Mouse (Mus musculus) E14TG2a.4 (cell line): ENCODE measurements around the gene Kcmf1.

ENCODE experiments used
- H3K27me3 ChIP-seq: 2 replicates; pipeline ENCODE4 v1.6.1; 2014; ENCODE audit warnings: low read length, control low read depth; ENCODE audit not compliant: insufficient read depth
- H3K36me3 ChIP-seq: 2 replicates; pipeline ENCODE4 v1.6.1; 2014; ENCODE audit warnings: low read length, control low read depth; ENCODE audit not compliant: insufficient read depth
- H3K4me1 ChIP-seq: replicated peaks from 2 replicates; pipeline ENCODE4 v1.6.1; 2014; ENCODE audit warnings: low read depth, low read length, control low read depth
- H3K4me3 ChIP-seq: replicated peaks from 2 replicates; pipeline ENCODE4 v1.5.1; 2014; ENCODE audit warnings: mild to moderate bottlenecking, low read length
- H3K9me3 ChIP-seq: 2 replicates; pipeline ENCODE4 v1.6.1; 2014; ENCODE audit warnings: low read length, control low read depth
- CTCF ChIP-seq: conservative IDR thresholded peaks from 2 replicates; pipeline ENCODE4 v1.5.1; 2014; ENCODE audit warnings: low read length
- NANOG ChIP-seq: IDR thresholded peaks from 2 replicates; pipeline ENCODE4 v1.6.1; 2014; ENCODE audit warnings: borderline replicate concordance, low read length, mixed read lengths
- POU5F1 ChIP-seq: IDR thresholded peaks from 2 replicates; pipeline ENCODE4 v1.6.1; 2014; ENCODE audit warnings: low read length, borderline replicate concordance

Gene Kcmf1

GRCm38 (mm10) chr6:72825762-72826161 lies 74.0 kb downstream of the Kcmf1 start:
- Histone ChIP-seq H3K9me3 (no peaks in the 10 kb centered on the region), H3K4me3 (peak overlapping the region; percentile 74), H3K4me1 (peaks cover 54% of the 10 kb centered on the region), H3K36me3 (no peaks in the 10 kb centered on the region), H3K27me3 (peaks cover 13% of the 10 kb centered on the region)
- no peak for TF ChIP-seq POU5F1
- TF ChIP-seq NANOG = no peak
- no peak for TF ChIP-seq CTCF

- Histone ChIP-seq H3K4me1 (peaks cover 54% of the 10 kb centered on the region), H3K4me3 (peak overlapping the region; percentile 74), H3K9me3 (no peaks in the 10 kb centered on the region), H3K36me3 (no peaks in the 10 kb centered on the region), H3K27me3 (peaks cover 13% of the 10 kb centered on the region)
- no peak for TF ChIP-seq NANOG
- no peak for TF ChIP-seq POU5F1
- no peak for TF ChIP-seq CTCF
Observed at GRCm38 (mm10) chr6:72824971-72825737, 74.6 kb downstream of the Kcmf1 start.

GRCm38 (mm10) chr6:72813456-72813855 lies 86.3 kb downstream of the Kcmf1 start:
- H3K4me3 ChIP-seq = no peak overlapping the region
- TF ChIP-seq CTCF = no peak
- TF ChIP-seq NANOG = no peak
- TF ChIP-seq POU5F1 = no peak
- H3K36me3 ChIP-seq = no peaks in the 10 kb centered on the region
- peaks cover 56% of the 10 kb centered on the region for H3K4me1 ChIP-seq
- no peaks in the 10 kb centered on the region for H3K27me3 ChIP-seq
- H3K9me3 ChIP-seq = no peaks in the 10 kb centered on the region

GRCm38 (mm10) chr6:72810248-72810647 lies 89.5 kb downstream of the Kcmf1 start:
- Histone ChIP-seq H3K9me3 (no peaks in the 10 kb centered on the region), H3K4me1 (peaks cover 62% of the 10 kb centered on the region), H3K4me3 (no peak overlapping the region), H3K36me3 (no peaks in the 10 kb centered on the region), H3K27me3 (peaks cover 4% of the 10 kb centered on the region; the same call in 1 of the 2 replicates)
- no peak for TF ChIP-seq POU5F1
- no peak for TF ChIP-seq NANOG
- TF ChIP-seq CTCF = no peak

GRCm38 (mm10) chr6:72809522-72810149 lies 90.1 kb downstream of the Kcmf1 start:
- TF ChIP-seq NANOG (no peak), POU5F1 (no peak), CTCF (no peak)
- peaks cover 61% of the 10 kb centered on the region for H3K4me1 ChIP-seq
- H3K36me3 ChIP-seq = no peaks in the 10 kb centered on the region
- H3K4me3 ChIP-seq = no peak overlapping the region
- H3K27me3 ChIP-seq = peaks cover 4% of the 10 kb centered on the region; the same call in 1 of the 2 replicates
- no peaks in the 10 kb centered on the region for H3K9me3 ChIP-seq

GRCm38 (mm10) chr6:72808342-72808741 lies 91.4 kb downstream of the Kcmf1 start:
- Histone ChIP-seq H3K4me3 (no peak overlapping the region), H3K4me1 (peaks cover 50% of the 10 kb centered on the region), H3K36me3 (no peaks in the 10 kb centered on the region), H3K9me3 (no peaks in the 10 kb centered on the region), H3K27me3 (peaks cover 4% of the 10 kb centered on the region; the same call in 1 of the 2 replicates)
- no peak for TF ChIP-seq NANOG
- TF ChIP-seq CTCF = no peak
- no peak for TF ChIP-seq POU5F1

- TF ChIP-seq NANOG (no peak), CTCF (no peak), POU5F1 (no peak)
- no peak overlapping the region for H3K4me3 ChIP-seq
- no peaks in the 10 kb centered on the region for H3K36me3 ChIP-seq
- H3K9me3 ChIP-seq = no peaks in the 10 kb centered on the region
- peaks cover 4% of the 10 kb centered on the region; the same call in 1 of the 2 replicates for H3K27me3 ChIP-seq
- peaks cover 32% of the 10 kb centered on the region for H3K4me1 ChIP-seq
Observed at GRCm38 (mm10) chr6:72803669-72804068, 96.1 kb downstream of the Kcmf1 start.

- peaks cover 6% of the 10 kb centered on the region for H3K27me3 ChIP-seq
- H3K36me3 ChIP-seq = no peaks in the 10 kb centered on the region
- no peak overlapping the region for H3K4me3 ChIP-seq
- no peak for TF ChIP-seq NANOG
- TF ChIP-seq POU5F1 = no peak
- no peak for TF ChIP-seq CTCF
- H3K9me3 ChIP-seq = no peaks in the 10 kb centered on the region
- peaks cover 22% of the 10 kb centered on the region for H3K4me1 ChIP-seq
Observed at GRCm38 (mm10) chr6:72802119-72802518, 97.7 kb downstream of the Kcmf1 start.
